Mouse (Mus musculus) limb, embryonic 12.5 days (tissue): Measurements from ENCODE around the gene Myl6b. TPM values are rescaled to one million over a fixed set of nuclear protein-coding genes. Genes with fewer than 3 reads are reported as not detected.

Experiments used
- ATAC-seq: fragments of 200-750 bp; cut with Nextera tagmentation; 2 replicates; pipeline ENCODE4 v1.8.0; 2017; ENCODE audit warnings: low read depth, moderate TSS enrichment; ENCODE audit not compliant: insufficient number of reproducible peaks, insufficient read depth, low FRiP score, low TSS enrichment
- H3K27ac ChIP-seq: fragments of 300-500 bp; sonication (generic); 2 replicates; pipeline ENCODE4 v1.5.1; 2016; ENCODE audit warnings: mild to moderate bottlenecking, moderate library complexity
- H3K27me3 ChIP-seq: fragments of 300-500 bp; sonication (generic); 2 replicates; pipeline ENCODE4 v1.6.1; 2016; ENCODE audit warnings: mild to moderate bottlenecking, moderate library complexity
- H3K36me3 ChIP-seq: fragments of 300-500 bp; sonication (generic); 2 replicates; pipeline ENCODE4 v1.6.1; 2016; ENCODE audit warnings: mild to moderate bottlenecking, moderate library complexity
- H3K4me1 ChIP-seq: fragments of 300-500 bp; sonication (generic); replicated peaks from 2 replicates; pipeline ENCODE4 v1.6.1; 2016
- H3K4me2 ChIP-seq: fragments of 300-500 bp; sonication (generic); 2 replicates; pipeline ENCODE4 v1.6.1; 2016; ENCODE audit warnings: mild to moderate bottlenecking, moderate library complexity
- H3K4me3 ChIP-seq: fragments of 300-500 bp; sonication (generic); replicated peaks from 2 replicates; pipeline ENCODE4 v1.5.1; 2016; ENCODE audit warnings: mild to moderate bottlenecking
- H3K9ac ChIP-seq: fragments of 300-500 bp; sonication (generic); replicated peaks from 2 replicates; pipeline ENCODE4 v1.6.1; 2016; ENCODE audit warnings: mild to moderate bottlenecking, moderate library complexity
- H3K9me3 ChIP-seq: fragments of 300-500 bp; sonication (generic); 2 replicates; pipeline ENCODE4 v1.6.1; 2016; ENCODE audit warnings: mild to moderate bottlenecking, moderate library complexity
- WGBS: fragments of 180-500 bp; shearing (Covaris S2); methylation state at CpG from one replicate; pipeline ENCODE4 v1.1.7; 2016; 5-methylcytosine and 5-hydroxymethylcytosine counted together
- polyA plus RNA-seq: library from polyadenylated mRNA; unstranded; fragments of >200 nt; fragmentation: Nextera tagmentation; extraction: Ambion mirVana; gene quantifications from 2 replicates; pipeline ENCODE4 v1.2.1, GENCODE M21; 2016

The Myl6b gene
- polyA plus RNA-seq, 1 experiment from 2014 or later: 3.4 TPM

DNA sequence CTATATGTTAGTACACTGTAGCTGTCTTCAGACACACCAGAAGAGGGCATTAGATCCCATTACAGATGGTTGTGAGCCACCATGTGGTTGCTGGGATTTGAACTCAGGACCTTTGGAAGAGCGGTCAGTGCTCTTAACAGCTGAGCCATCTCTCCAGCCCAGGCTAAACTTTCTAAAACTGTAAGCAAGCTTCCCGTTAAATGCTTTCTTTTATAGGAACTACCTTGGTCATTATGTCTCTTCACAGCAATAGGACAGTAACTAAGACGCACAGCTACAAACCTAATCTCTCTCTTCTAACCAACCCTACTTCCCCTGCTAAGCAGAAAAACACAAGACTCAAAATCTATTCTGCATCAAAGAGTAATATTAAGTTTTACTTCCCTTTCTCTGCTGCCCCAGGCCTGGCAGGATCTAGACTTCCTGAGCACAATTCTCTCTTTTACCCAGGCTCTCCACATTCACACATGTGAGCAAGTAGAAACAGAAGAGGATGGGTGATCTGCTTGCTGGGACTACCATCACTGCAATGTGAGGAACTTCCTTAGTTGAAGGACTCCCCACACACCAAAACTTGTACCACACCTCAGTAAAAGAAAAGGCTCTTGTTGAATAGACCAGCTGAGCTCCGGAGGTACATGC lies 37.3 kb upstream of the Myl6b start:
- Histone ChIP-seq H3K36me3 (no peaks in the 10 kb centered on the region), H3K4me1 (0 out of 2 replicates have a peak, but pooled peaks cover 3% of the 10 kb centered on the region), H3K4me2 (peak overlapping the region; percentile 48), H3K9me3 (no peaks in the 10 kb centered on the region), H3K27me3 (no peaks in the 10 kb centered on the region), H3K27ac (peak overlapping the region; percentile 26; the same call in 1 of the 2 replicates), H3K9ac (no peak overlapping the region), H3K4me3 (peak overlapping the region; percentile 13; the same call in 1 of the 2 replicates)
- WGBS: 76% methylated on average over 4 of the region's 4 CpGs
- ATAC-seq: peak; percentile 27; the same call in 1 of the 2 replicates

DNA sequence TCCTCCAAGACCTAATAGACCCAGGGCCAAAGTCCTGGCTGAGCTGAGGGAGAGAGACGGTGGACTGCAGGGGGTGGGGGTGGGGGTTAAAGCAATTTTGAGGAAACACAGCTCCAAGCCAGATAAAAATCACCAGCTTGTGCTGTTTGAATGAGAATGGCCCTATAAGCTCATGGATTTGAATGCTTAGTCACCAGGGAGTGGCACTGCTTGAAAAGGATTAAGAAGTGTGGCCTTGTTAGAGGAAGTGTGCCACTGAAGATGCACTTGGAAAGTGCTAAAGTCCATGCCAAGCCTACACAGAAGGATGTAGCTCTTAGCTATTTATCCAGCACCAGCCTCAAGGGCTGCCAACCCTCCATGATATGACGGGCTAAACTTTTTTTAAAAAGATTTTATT lies 36.7 kb upstream of the Myl6b start:
- Histone ChIP-seq H3K9me3 (no peaks in the 10 kb centered on the region), H3K27me3 (no peaks in the 10 kb centered on the region), H3K4me3 (no peak overlapping the region), H3K36me3 (no peaks in the 10 kb centered on the region), H3K4me1 (0 out of 2 replicates have a peak, but pooled peaks cover 3% of the 10 kb centered on the region), H3K4me2 (no peak overlapping the region), H3K27ac (no peak overlapping the region), H3K9ac (no peak overlapping the region)
- WGBS: 77% methylated on average over 2 of the region's 2 CpGs
- ATAC-seq: no peak

DNA sequence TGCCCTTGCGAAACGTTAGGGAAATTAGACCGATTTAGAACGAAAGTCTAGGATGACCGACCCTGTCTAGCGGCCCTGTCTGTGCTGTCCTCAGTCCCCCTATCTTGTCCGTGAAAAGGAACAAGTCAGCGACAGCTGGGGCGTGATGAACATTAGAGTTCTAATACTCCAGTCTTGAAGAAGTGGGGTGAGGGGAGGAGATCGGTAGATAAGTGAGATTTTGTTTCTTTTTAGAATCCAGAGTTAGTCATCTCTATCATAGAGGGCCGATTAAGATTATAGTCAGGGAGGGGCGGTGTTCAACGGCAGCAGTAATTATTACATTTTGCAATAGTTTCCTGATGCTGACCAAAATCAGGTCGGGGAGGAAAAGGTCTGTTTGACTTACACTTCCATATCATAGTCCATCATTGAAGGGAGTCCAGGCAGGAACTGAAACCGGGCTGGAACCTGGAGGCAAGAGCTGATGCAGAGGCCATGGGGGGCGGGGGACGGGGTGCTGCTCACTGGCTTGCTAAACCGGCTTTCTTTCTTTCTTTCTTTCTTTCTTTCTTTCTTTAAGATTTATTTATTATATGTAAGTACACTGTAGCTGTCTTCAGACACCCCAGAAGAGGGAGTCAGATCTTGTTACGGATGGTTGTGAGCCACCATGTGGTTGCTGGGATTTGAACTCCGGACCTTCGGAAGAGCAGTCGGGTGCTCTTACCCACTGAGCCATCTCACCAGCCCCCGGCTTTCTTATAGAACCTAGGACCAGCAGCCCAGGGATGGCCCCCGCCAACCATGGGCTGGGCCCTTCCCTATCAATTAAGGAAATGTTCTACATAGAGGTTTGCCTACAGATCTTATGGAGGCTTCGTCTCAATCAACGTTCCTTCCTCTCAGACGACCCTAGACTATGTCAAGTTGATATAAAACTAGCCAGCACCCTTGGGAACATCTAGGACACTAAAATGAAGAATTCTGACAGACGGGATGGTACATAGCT lies 28.2 kb upstream of the Myl6b start:
- Histone ChIP-seq H3K4me2 (peak overlapping the region; percentile 99), H3K27ac (no peak overlapping the region), H3K4me1 (peaks cover 15% of the 10 kb centered on the region), H3K9ac (no peak overlapping the region), H3K27me3 (peaks cover 53% of the 10 kb centered on the region), H3K9me3 (no peaks in the 10 kb centered on the region), H3K4me3 (peak overlapping the region; percentile 78), H3K36me3 (no peaks in the 10 kb centered on the region)
- ATAC-seq: no peak
- WGBS: 34% methylated on average over 28 of the region's 28 CpGs

DNA sequence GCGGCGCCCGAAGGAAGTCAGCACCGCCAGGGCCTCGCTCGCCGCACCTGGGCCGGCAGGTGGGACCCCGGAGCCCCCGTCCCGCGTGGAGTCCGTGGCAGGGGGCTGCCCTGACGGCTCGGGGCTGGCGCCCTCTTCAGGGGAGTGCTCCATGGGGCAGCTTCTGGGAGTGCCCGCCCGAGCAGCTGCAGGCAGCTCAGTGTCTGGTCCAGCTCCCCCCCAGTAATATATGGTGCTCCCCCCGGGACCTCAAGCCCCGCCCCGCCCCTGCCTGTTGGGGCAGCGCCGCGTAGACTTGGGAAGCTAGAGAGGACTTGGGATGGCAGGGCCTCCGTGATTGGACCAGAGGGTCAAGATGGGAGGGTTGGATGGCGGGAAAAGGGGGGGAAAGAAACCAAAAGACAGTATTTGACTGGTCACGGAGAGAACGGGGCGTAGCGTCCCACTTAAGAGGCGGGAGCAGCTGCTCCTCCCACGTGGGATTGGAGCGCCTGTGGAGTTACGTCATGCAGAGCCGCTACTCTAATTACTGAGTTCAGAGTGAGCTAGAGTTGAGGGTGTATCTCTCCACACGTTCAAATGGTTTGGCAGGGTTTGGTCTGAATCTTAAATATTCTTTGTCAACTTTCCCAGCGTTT lies 27.3 kb upstream of the Myl6b start, which contains the start of gene Esyt1:
Esyt1 (minus strand) TSS at position 201 of the 638 bp plus-strand sequence.
- no peaks in the 10 kb centered on the region for H3K9me3 ChIP-seq
- peak; percentile 97 for ATAC-seq
- H3K4me1 ChIP-seq: peaks cover 15% of the 10 kb centered on the region
- peaks cover 60% of the 10 kb centered on the region for H3K27me3 ChIP-seq
- under 1% methylated on average over 37 of the region's 37 CpGs for WGBS
- H3K4me3 ChIP-seq: peak within 1 kb of the TSS; percentile 78
- H3K36me3 ChIP-seq: peaks cover 8% of the 10 kb centered on the region; the same call in 1 of the 2 replicates
- peak within 1 kb of the TSS; percentile 50; the same call in 1 of the 2 replicates for H3K27ac ChIP-seq
- peak within 1 kb of the TSS; percentile 99 for H3K4me2 ChIP-seq
- H3K9ac ChIP-seq: peak within 1 kb of the TSS; percentile 71

DNA sequence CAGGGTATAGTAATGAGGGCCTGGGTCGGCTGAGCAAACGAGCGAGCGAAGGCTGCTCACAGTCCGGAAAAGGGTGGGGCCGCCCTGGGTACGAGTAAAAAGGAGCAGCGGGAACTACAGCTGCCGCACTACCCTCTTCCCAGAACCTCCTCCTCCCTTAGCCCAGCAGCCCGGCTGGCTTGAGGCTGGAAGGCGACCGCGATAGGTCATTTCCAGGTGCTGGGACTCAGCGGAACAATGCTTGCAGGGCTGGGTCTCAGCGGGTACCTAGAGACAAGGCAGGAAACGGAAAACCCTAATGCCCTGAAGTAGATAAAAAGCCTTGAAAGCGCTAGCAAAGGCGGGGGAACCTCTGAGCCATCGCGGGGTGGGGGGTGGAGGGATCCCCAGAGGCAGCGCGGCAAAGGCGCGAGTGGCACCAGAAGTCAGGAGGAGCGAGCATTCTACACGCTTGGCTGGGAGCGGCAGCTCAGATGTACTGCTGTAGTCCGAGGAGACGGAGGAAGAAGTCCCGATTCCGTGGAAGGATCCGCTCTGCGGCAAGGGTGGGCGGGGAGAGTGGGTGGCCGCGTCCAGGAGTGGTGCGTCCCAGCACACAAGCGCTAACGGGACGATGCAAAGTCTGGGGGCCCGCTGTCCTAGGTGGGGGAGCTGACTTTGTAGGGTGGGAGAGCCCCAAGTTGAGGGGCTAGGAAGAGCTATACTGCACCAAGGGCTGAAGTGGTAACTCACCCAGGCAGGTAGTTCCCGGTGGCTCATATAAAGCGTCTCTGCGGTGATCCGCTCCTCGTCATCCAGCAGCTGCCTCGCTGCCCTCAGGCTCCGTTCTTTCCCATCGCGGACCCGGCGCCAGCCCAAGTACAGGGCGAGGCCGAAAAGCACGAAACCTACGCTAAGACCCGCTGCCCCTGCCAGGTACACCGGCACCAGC lies 26.5 kb upstream of the Myl6b start:
- Histone ChIP-seq H3K9ac (peak overlapping the region; percentile 71), H3K9me3 (no peaks in the 10 kb centered on the region), H3K4me1 (peaks cover 15% of the 10 kb centered on the region), H3K27me3 (peaks cover 64% of the 10 kb centered on the region), H3K27ac (peak overlapping the region; percentile 50; the same call in 1 of the 2 replicates), H3K36me3 (peaks cover 16% of the 10 kb centered on the region; the same call in 1 of the 2 replicates), H3K4me2 (peak overlapping the region; percentile 99), H3K4me3 (peak overlapping the region; percentile 78)
- under 1% methylated on average over 58 of the region's 58 CpGs for WGBS
- ATAC-seq: peak; percentile 17; the same call in 1 of the 2 replicates

DNA sequence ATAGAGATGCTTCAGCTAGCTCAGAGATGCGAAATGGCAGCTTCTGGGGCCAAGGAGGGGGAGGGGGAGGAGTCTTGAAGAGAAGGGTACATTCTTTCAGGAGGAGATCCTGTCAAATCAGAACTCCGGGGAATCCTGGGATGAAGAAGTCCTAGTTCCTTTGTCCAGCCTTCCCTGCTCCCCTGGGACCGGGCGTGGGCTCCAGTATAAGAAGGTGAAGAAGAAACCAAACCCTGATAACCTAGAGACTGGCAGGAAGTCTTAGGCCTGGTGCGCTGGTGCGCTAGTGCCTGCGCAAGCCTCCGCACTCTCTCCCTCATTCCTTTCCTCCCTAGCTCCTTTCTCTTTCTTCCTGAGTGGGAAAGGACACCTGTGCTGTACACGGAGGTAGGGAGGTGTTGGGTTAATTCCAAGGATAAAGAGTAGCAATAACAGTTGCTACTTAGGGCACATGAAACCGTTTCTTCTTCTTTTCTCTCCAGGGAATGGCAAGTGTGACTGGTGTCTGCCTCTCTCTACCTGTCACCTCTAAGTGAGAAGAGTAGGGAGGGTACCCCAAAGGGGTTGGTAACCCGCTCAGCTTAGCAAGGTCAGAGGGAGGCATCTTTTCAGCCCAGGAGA lies 25.7 kb upstream of the Myl6b start:
- WGBS: 9% methylated on average over 11 of the region's 11 CpGs
- H3K27me3 ChIP-seq: peaks cover 65% of the 10 kb centered on the region
- no peak overlapping the region for H3K27ac ChIP-seq
- H3K9me3 ChIP-seq: no peaks in the 10 kb centered on the region
- peak overlapping the region; percentile 99 for H3K4me2 ChIP-seq
- ATAC-seq: no peak
- H3K36me3 ChIP-seq: peaks cover 21% of the 10 kb centered on the region
- H3K4me3 ChIP-seq: peak overlapping the region; percentile 78
- peak overlapping the region; percentile 71 for H3K9ac ChIP-seq
- peaks cover 15% of the 10 kb centered on the region for H3K4me1 ChIP-seq

DNA sequence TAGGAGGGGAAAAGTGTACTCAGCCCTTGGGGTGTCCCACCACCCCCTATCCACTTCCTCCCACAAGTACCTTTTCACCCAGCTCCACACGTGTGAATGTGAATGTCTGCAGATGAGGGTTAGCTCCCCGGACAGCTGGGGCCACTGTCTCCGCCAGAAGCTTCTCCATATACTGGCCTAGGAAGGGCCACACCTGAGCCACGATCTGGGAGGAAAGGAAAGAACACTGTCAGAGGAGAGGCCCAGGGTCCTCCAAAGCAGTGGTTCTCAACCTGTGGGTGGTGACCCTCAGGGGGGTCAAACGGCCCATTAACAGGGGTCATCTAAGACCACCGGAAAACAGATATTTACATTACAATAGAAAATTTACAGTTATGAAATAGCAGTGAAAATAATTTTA lies 23.9 kb upstream of the Myl6b start:
- H3K27me3 ChIP-seq: peaks cover 72% of the 10 kb centered on the region
- no peaks in the 10 kb centered on the region for H3K9me3 ChIP-seq
- H3K9ac ChIP-seq: no peak overlapping the region
- H3K4me2 ChIP-seq: no peak overlapping the region
- H3K36me3 ChIP-seq: peaks cover 31% of the 10 kb centered on the region
- no peak overlapping the region for H3K4me3 ChIP-seq
- ATAC-seq: no peak
- H3K4me1 ChIP-seq: peaks cover 15% of the 10 kb centered on the region
- 69% methylated on average over 6 of the region's 6 CpGs for WGBS
- no peak overlapping the region for H3K27ac ChIP-seq

DNA sequence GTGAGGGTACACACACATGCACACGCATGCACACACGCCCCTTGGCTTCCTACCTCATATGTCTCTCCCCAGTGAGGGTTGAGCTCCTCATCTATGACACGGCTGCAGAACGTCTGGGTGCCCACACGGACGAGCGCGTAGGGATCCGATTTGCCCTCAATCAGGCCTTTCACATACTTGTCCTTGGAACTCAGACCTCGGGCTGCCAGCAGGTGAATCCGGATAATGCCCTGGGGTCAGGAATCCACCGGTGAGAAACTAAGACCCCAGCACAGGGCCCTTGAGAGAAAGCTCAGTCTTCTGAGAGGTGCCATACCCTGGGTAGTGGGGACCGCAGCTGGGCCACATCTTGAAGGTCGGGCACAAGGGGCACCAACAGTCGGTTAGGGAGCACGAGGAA lies 22.1 kb upstream of the Myl6b start:
- H3K36me3 ChIP-seq: peaks cover 32% of the 10 kb centered on the region
- ATAC-seq: no peak
- peaks cover 16% of the 10 kb centered on the region for H3K4me1 ChIP-seq
- H3K27me3 ChIP-seq: peaks cover 84% of the 10 kb centered on the region
- no peak overlapping the region for H3K4me2 ChIP-seq
- H3K9ac ChIP-seq: no peak overlapping the region
- H3K4me3 ChIP-seq: no peak overlapping the region
- WGBS: 84% methylated on average over 16 of the region's 16 CpGs
- no peak overlapping the region for H3K27ac ChIP-seq
- H3K9me3 ChIP-seq: no peaks in the 10 kb centered on the region

DNA sequence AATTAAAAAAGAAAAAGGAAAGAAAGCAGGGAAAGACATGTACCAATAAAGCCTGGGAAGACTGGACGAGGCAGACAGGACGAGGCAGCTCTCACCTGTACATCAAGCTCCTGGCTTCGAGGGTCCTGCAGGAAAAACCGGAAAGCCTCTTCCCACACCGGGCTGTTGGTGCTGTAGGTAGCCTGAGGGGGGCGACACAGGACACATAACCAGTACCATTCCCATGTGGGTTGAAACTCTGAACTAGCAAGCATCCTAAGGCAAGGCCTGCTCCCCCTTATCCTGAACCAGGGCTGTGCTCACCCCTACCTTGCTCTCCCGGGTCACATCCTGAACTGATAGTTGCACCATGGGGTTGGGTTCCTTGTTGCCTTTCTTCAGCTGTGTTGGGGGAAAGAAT lies 20.3 kb upstream of the Myl6b start:
- Histone ChIP-seq H3K27me3 (peaks cover 79% of the 10 kb centered on the region), H3K9ac (no peak overlapping the region), H3K4me2 (no peak overlapping the region), H3K9me3 (no peaks in the 10 kb centered on the region), H3K4me1 (peaks cover 6% of the 10 kb centered on the region), H3K4me3 (no peak overlapping the region), H3K36me3 (peaks cover 40% of the 10 kb centered on the region), H3K27ac (no peak overlapping the region)
- no peak for ATAC-seq
- 69% methylated on average over 7 of the region's 7 CpGs for WGBS

DNA sequence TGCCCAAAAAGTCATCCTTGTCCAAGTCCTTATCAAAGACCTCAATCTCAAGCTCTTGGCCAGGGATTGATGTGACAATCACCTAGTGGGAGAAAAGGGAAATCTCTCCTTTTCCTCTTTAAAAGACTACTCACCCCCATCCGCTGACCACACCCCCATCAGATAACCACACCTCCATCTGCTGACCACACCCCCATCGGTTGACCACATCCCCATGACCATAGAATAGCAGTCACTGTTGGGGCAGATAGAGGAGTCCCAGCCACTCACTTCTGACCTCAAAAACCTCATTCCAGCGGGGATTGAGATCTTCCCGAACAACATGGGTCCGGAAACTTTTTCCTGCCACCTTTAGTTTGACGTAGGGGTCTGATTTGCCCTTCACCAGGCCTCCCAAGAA lies 18.2 kb upstream of the Myl6b start:
- no peak overlapping the region for H3K9ac ChIP-seq
- WGBS: 19% methylated on average over 6 of the region's 6 CpGs
- H3K27me3 ChIP-seq: peaks cover 58% of the 10 kb centered on the region
- no peak overlapping the region for H3K4me3 ChIP-seq
- H3K36me3 ChIP-seq: peaks cover 47% of the 10 kb centered on the region
- H3K27ac ChIP-seq: no peak overlapping the region
- H3K4me2 ChIP-seq: no peak overlapping the region
- H3K4me1 ChIP-seq: peaks cover 6% of the 10 kb centered on the region
- no peaks in the 10 kb centered on the region for H3K9me3 ChIP-seq
- no peak for ATAC-seq
